Mouse (Mus musculus) heart, embryonic 11.5 days (tissue): Measurements from ENCODE around the gene Plcd1. TPM values are rescaled to one million over a fixed set of nuclear protein-coding genes. Genes with fewer than 3 reads are reported as not detected.

Experiments used
- ATAC-seq: fragments of 200-750 bp; cut with Nextera tagmentation; replicated peaks from 2 replicates; pipeline ENCODE4 v1.8.0; 2017; ENCODE audit warnings: moderate library complexity; ENCODE audit not compliant: insufficient number of reproducible peaks, low FRiP score, low TSS enrichment
- H3K27ac ChIP-seq: fragments of 300-500 bp; sonication (generic); 2 replicates; pipeline ENCODE4 v1.5.1; 2014; ENCODE audit warnings: mild to moderate bottlenecking, low read depth, low read length
- H3K27me3 ChIP-seq: fragments of 300-500 bp; sonication (generic); 2 replicates; pipeline ENCODE4 v1.6.1; 2014; ENCODE audit warnings: mild to moderate bottlenecking, low read length, mixed read lengths; ENCODE audit not compliant: control insufficient read depth, insufficient read depth
- H3K36me3 ChIP-seq: fragments of 300-500 bp; sonication (generic); 2 replicates; pipeline ENCODE4 v1.6.1; 2014; ENCODE audit warnings: mild to moderate bottlenecking, low read length, moderate library complexity, mixed read lengths; ENCODE audit not compliant: control insufficient read depth, insufficient read depth
- H3K4me1 ChIP-seq: fragments of 300-500 bp; sonication (generic); 2 replicates; pipeline ENCODE4 v1.6.1; 2014; ENCODE audit warnings: low read length; ENCODE audit not compliant: control insufficient read depth, insufficient read depth
- H3K4me2 ChIP-seq: fragments of 300-500 bp; sonication (generic); 2 replicates; pipeline ENCODE4 v1.6.1; 2014; ENCODE audit warnings: mild to moderate bottlenecking, moderate library complexity
- H3K4me3 ChIP-seq: fragments of 300-500 bp; sonication (generic); 2 replicates; pipeline ENCODE4 v1.5.1; 2014; ENCODE audit warnings: low read depth, low read length
- H3K9ac ChIP-seq: fragments of 300-500 bp; sonication (generic); 2 replicates; pipeline ENCODE4 v1.6.1; 2014; ENCODE audit warnings: mild to moderate bottlenecking, low read depth, low read length, moderate library complexity
- H3K9me3 ChIP-seq: fragments of 300-500 bp; sonication (generic); replicated peaks from 2 replicates; pipeline ENCODE4 v1.6.1; 2016; ENCODE audit warnings: low read length; ENCODE audit not compliant: control insufficient read depth
- WGBS: fragments of 180-500 bp; shearing (Covaris S2); extraction: QIAGEN DNeasy Blood & Tissue Kit; methylation state at CpG from one replicate; pipeline ENCODE4 v1.1.7; 2014; ENCODE audit not compliant: insufficient replicate concordance; 5-methylcytosine and 5-hydroxymethylcytosine counted together
- polyA plus RNA-seq: library from polyadenylated mRNA; unstranded; fragments of >200 nt; fragmentation: Nextera tagmentation; extraction: Ambion mirVana; gene quantifications from 2 replicates; pipeline ENCODE4 v1.2.1, GENCODE M21; 2014

Gene Plcd1
- polyA plus RNA-seq, 1 experiment from 2014 or later = 18.2 TPM

DNA sequence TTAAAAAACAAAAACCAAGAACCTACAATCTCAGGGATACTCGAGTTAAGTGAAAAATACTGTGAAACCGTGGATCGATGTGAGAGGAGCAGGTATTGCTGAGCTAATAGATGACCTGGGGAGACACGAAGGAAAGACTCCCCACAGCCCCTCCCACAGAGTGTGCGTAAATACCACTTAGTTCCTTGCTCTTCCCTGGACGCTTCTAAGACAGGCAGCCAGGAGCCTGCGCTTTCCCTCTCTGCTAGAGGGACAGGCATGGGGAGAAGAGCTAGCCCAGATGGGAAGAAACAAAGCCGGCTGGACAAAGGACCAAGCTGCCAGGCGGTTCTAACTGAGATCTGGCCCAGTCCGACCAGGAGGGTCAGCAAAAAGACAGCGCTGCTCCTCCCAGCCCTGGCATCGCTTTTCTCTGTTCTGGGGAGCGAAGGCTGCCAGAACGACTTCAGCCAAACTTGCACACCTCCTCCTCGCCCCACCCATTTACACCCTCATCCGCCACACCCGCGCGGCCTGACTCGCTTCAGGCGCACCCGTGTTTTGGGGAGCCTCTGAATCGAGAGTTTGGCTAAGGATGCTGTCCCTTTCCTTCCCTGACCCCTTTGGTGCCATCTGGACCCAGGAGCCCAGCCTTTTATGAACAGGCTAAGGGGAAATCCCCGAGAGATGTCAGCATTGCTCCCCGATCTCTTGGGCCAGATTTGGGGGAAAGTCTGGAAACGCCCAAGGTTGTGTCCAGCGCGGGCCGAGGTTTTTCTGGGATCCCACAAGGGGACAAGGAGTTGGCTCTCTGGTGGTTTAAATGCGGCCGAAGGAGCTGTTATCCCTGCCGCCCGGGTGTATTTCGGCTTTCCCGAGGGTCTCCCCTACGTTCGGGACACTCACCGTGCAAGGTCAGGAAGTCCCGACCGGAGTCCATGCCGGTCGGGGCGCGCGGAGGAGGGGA is 556 bp downstream of the Plcd1 start:
- peaks cover 15% of the 10 kb centered on the region for H3K27me3 ChIP-seq
- no peak for ATAC-seq
- H3K4me3 ChIP-seq = peak overlapping the region; percentile 63
- WGBS = 4% methylated on average over 45 of the region's 45 CpGs
- H3K9ac ChIP-seq = peak overlapping the region; percentile 75
- H3K36me3 ChIP-seq = no peaks in the 10 kb centered on the region
- H3K27ac ChIP-seq = no peak overlapping the region
- H3K9me3 ChIP-seq = no peaks in the 10 kb centered on the region
- peak overlapping the region; percentile 95 for H3K4me2 ChIP-seq
- H3K4me1 ChIP-seq = peaks cover 24% of the 10 kb centered on the region

DNA sequence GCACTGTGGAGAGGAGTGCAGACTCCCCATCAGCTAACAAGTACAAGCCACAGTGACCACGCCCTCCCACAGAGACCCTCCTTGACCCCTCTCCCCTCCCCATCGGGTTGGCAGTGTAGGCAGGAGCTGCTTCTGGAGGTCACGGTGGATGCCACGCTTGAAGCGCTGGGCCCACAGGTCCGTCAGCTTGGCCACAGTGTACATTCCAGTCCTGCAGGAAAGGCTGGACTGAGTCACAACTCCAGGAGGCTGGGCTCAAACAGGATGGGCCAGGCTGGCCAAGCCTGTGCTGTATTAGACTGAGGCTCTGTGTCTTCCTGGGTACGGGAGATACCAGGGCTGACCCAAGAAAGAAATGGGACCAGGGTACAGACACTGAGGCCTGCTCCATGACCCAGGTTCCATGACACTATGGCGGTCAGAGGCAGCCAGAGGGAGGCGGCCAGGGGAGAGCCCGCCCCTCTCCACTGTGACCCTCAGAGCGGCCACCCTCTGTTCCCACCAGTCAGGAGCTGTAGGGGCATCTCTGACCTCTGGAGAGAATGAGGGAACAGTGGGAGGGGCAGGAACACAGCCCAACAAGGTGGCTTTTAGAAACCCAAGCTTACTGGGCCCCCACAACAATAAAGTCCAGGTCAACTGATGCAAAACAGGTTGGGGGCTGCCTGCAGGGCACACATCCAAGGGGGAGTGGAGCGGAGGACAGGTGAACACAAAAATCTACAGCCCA is 1.6 kb downstream of the Plcd1 start:
- no peak for ATAC-seq
- peaks cover 15% of the 10 kb centered on the region for H3K27me3 ChIP-seq
- peak overlapping the region; percentile 95 for H3K4me2 ChIP-seq
- no peaks in the 10 kb centered on the region for H3K9me3 ChIP-seq
- H3K36me3 ChIP-seq = no peaks in the 10 kb centered on the region
- H3K4me1 ChIP-seq = peaks cover 29% of the 10 kb centered on the region
- H3K9ac ChIP-seq = no peak overlapping the region
- 65% methylated on average over 12 of the region's 12 CpGs for WGBS
- no peak overlapping the region for H3K27ac ChIP-seq
- peak overlapping the region; percentile 63; the same call in 1 of the 2 replicates for H3K4me3 ChIP-seq

DNA sequence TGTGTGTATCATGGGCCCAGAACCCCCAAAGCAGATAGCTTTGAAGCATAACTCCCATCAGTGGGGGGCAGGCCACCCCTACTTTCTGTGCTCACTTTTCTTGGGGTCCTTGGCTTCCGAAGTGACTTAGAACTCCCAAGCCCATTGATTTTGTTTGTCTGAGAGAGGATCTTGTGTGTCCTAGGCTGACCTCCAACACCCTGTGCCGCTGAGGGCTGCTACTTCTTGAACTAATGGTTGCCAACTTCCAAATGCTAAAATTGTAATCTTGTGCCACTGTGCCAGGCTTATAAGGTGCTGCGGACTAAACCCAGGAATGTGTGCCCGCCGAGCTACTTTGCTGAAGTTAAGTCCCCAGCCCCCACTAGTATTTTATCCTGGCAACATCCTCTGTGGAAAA is 2.8 kb downstream of the Plcd1 start:
- Histone ChIP-seq H3K9me3 (no peaks in the 10 kb centered on the region), H3K27ac (no peak overlapping the region), H3K4me3 (no peak overlapping the region), H3K27me3 (peaks cover 15% of the 10 kb centered on the region), H3K4me2 (no peak overlapping the region), H3K9ac (no peak overlapping the region), H3K4me1 (peaks cover 39% of the 10 kb centered on the region), H3K36me3 (no peaks in the 10 kb centered on the region)
- ATAC-seq = no peak
- WGBS = 93% methylated on average over 5 of the region's 5 CpGs

- Histone ChIP-seq H3K9me3 (no peaks in the 10 kb centered on the region), H3K27ac (no peak overlapping the region), H3K9ac (no peak overlapping the region), H3K36me3 (no peaks in the 10 kb centered on the region), H3K27me3 (peaks cover 9% of the 10 kb centered on the region), H3K4me2 (no peak overlapping the region), H3K4me3 (no peak overlapping the region), H3K4me1 (peaks cover 40% of the 10 kb centered on the region)
- no peak for ATAC-seq
- WGBS = 68% methylated on average over 7 of the region's 7 CpGs
Observed at GRCm38 (mm10) chr9:119089437-119089836, 3.9 kb downstream of the Plcd1 start.

- peak overlapping the region; percentile 48 for H3K4me3 ChIP-seq
- H3K9me3 ChIP-seq = no peaks in the 10 kb centered on the region
- H3K9ac ChIP-seq = 0 out of 2 replicates have a peak overlapping the region, but pooled peaks have one; percentile 3
- no peaks in the 10 kb centered on the region for H3K36me3 ChIP-seq
- peak overlapping the region; percentile 76 for H3K4me2 ChIP-seq
- H3K27ac ChIP-seq = peak overlapping the region; percentile 77
- H3K4me1 ChIP-seq = peaks cover 31% of the 10 kb centered on the region
- peak; percentile 76 for ATAC-seq
- under 1% methylated on average over 24 of the region's 24 CpGs for WGBS
- H3K27me3 ChIP-seq = peaks cover 9% of the 10 kb centered on the region
Observed at GRCm38 (mm10) chr9:119088148-119088801, 5.0 kb downstream of the Plcd1 start.

DNA sequence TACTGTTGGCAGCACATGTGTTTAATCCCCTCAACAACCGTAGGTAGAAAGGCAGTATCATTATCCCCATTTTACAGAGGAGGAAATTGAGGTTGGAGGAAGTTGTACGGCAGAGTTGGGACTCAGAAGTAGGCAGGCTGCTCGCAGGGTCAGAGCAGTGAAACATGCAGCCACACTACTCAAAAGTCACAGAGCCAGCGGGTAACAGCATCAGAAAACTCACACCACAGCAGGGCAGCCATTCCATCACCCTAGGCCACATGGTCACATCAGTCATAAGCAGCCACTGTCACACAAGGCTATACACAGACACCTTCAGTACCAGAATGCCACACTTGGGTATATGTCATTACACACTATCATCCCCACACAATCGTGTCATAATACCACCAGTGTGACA is 6.0 kb downstream of the Plcd1 start:
- WGBS = 73% methylated on average over 5 of the region's 5 CpGs
- no peak overlapping the region for H3K9ac ChIP-seq
- peaks cover 9% of the 10 kb centered on the region for H3K27me3 ChIP-seq
- H3K9me3 ChIP-seq = no peaks in the 10 kb centered on the region
- peaks cover 34% of the 10 kb centered on the region for H3K4me1 ChIP-seq
- H3K36me3 ChIP-seq = no peaks in the 10 kb centered on the region; the same call in 1 of the 2 replicates
- ATAC-seq = no peak
- peak overlapping the region; percentile 48 for H3K4me3 ChIP-seq
- H3K27ac ChIP-seq = 0 out of 2 replicates have a peak overlapping the region, but pooled peaks have one; percentile 77
- H3K4me2 ChIP-seq = peak overlapping the region; percentile 76

GRCm38 (mm10) chr9:119086451-119086850 is 6.9 kb downstream of the Plcd1 start:
- Histone ChIP-seq H3K9ac (no peak overlapping the region), H3K9me3 (no peaks in the 10 kb centered on the region), H3K36me3 (no peaks in the 10 kb centered on the region; the same call in 1 of the 2 replicates), H3K4me3 (0 out of 2 replicates have a peak overlapping the region, but pooled peaks have one; percentile 5), H3K4me1 (peaks cover 33% of the 10 kb centered on the region), H3K27me3 (peaks cover 3% of the 10 kb centered on the region; the same call in 1 of the 2 replicates), H3K4me2 (peak overlapping the region; percentile 76), H3K27ac (no peak overlapping the region)
- ATAC-seq = no peak; the same call in 1 of the 2 replicates
- 19% methylated on average over 1 of the region's 1 CpGs for WGBS

DNA sequence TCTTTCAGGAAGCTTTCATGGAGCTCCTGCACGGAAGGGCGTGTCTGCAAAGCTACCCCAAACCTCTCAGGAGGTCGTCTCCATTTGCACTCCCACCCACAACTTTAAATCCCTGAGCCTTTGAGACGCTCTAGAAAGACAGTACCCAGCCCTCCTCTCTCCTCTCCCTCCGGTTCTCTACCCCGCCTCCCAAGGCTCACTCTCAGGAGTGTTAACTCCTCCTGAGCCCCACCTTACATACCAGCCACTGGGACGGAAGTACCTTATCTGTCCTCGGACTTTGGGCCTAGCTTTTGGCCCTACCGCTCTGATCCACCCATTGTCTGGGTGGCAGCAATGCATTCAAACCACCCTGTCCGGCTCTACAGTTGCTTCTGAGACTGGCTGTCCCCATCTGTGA is 9.3 kb downstream of the Plcd1 start:
- H3K9me3 ChIP-seq = no peaks in the 10 kb centered on the region
- no peaks in the 10 kb centered on the region for H3K27me3 ChIP-seq
- no peak overlapping the region for H3K9ac ChIP-seq
- H3K4me1 ChIP-seq = peaks cover 32% of the 10 kb centered on the region
- H3K27ac ChIP-seq = no peak overlapping the region
- H3K4me2 ChIP-seq = no peak overlapping the region
- H3K4me3 ChIP-seq = no peak overlapping the region
- ATAC-seq = no peak
- 53% methylated on average over 10 of the region's 10 CpGs for WGBS
- no peaks in the 10 kb centered on the region; the same call in 1 of the 2 replicates for H3K36me3 ChIP-seq
